Mouse (Mus musculus) gastrocnemius, adult 2 months (tissue): ENCODE results near the gene Myzap. TPM values are rescaled to one million over a fixed set of nuclear protein-coding genes. Genes with fewer than 3 reads are reported as not detected.
A peak's percentile ranks its signal among the peaks of the same experiment; 100 is the strongest.

Experiments
- DNase-seq: peaks from one replicate; pipeline ENCODE4 v3.0.0; 2022
- H3K27ac ChIP-seq: fragments of 200-600 bp; 2 replicates; pipeline ENCODE4 v1.8.1; 2022; ENCODE audit warnings: mild to moderate bottlenecking
- H3K4me3 ChIP-seq: fragments of 200-600 bp; 2 replicates; pipeline ENCODE4 v1.8.1; 2022; ENCODE audit warnings: mild to moderate bottlenecking, moderate library complexity
- CTCF ChIP-seq: fragments of 200-600 bp; IDR thresholded peaks from 2 replicates; pipeline ENCODE4 v1.8.1; 2022; ENCODE audit warnings: antibody characterized with exemption, mild to moderate bottlenecking, moderate library complexity
- intact Hi-C: fragments of 180-260 bp; cut with DNase I; formaldehyde crosslinking; loops from one replicate; pipeline ENCODE4 v1.15.1; 2025
- total RNA-seq, 2 experiments: library from RNA; stranded (reverse); gene quantifications; 2 replicates each; pipeline ENCODE4 v1.2.3; 2021

The Myzap gene
- total RNA-seq, 2 experiments from 2014 or later: 3.7 to 5.1 TPM

DNA sequence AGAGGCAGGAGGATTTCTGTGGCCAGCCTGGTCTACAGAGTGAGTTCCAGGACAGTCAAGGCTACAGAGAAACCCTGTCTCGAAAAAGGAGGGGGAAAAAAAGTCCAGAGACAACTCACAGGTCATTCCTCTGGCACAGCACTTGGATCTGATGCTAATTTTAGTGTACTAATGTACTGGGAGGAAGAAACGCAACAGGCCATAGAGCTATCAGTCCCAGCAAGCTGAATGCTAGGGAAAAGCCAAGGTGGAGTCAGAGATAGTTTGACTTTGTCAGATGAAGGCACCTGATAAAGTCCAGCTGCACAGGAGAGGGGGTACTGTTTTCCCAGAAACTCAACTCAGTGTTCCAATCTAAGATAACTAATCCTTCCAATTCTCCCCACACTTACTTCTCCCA, 111.9 kb downstream of the Myzap start:
- intact Hi-C loops: no loop called here
- Histone ChIP-seq H3K27ac (no peak overlapping the region), H3K4me3 (no peak overlapping the region)
- DNase-seq: no peak
- no peak for TF ChIP-seq CTCF

DNA sequence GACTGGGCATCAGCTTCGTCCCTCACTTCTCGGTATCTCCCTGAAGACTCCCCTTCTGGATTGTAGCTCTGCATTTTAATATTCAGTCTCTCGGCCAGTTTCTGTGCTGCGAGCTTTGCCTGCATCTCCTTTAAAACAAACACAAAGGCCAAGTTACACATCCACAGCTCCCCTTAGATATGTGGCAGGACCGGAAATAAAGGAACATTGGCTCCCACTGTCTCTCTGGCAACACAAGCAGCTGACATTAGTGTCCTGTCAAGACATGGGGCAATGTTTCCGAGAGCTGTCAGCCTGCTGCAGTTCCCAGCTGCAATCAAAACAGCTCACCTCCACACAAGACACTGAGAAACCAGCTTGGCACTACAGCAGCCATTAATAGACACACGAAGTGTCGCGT, 112.7 kb downstream of the Myzap start:
- TF ChIP-seq CTCF: no peak
- no peak overlapping the region for H3K27ac ChIP-seq
- intact Hi-C loops: no loop called here

DNA sequence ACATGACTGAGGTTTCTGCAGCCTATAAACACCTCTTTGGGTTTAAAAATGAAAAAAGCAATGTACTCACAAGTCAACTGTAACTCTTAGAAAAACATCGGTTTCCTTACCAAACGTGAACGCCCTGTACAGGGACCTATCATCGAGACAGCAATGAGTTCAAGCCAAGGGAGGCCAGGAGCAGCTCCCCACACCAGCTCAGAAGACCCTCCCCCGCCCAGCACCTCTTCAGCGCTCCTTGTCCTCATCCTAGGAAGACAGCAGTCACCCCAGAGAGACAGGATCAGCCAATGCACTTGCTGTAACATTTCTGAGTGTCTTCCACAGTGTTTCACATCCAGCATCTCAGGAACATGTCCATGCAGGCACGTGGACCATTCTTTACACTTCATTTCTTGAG, 113.6 kb downstream of the Myzap start:
- DNase-seq: no peak
- intact Hi-C loops: no loop called here
- no peak for TF ChIP-seq CTCF
- H3K4me3 ChIP-seq: no peak overlapping the region
- no peak overlapping the region for H3K27ac ChIP-seq

More for the DNA sequence above, 112.7 kb downstream of the Myzap start:
- no peak overlapping the region for H3K4me3 ChIP-seq
- no peak for DNase-seq

- no peak overlapping the region for H3K4me3 ChIP-seq
- H3K27ac ChIP-seq: no peak overlapping the region
- no peak for DNase-seq
- intact Hi-C loops: no loop called here
- TF ChIP-seq CTCF: no peak
Measured at GRCm38 (mm10) chr9:71476601-71477000, 115.6 kb downstream of the Myzap start.

GRCm38 (mm10) chr9:71475536-71475935, 116.6 kb downstream of the Myzap start:
- Histone ChIP-seq H3K4me3 (no peak overlapping the region), H3K27ac (no peak overlapping the region)
- no peak for DNase-seq
- no peak for TF ChIP-seq CTCF
- intact Hi-C loops: no loop called here

DNA sequence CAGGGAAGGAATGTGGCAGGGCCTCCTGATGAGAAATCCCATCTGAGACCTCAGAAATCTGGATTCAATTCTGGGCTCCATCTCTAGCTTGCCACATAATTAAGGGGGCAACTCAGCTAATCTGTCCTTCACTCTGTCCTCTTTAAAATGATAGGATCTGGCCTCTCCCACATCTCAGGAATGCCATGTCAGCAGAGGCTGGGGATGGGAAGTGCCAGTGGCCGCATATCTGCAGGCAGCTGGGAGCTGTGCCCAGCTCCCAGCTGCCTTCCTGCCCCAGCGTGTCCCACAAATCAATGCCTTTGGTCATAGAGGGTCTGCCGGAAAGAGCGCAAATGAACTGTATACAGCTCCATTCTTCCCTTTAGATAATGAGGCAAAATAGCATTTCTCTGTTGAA, 124.7 kb downstream of the Myzap start:
- DNase-seq: no peak
- no peak for TF ChIP-seq CTCF
- Histone ChIP-seq H3K27ac (no peak overlapping the region), H3K4me3 (no peak overlapping the region)
- intact Hi-C loops: no loop called here

DNA sequence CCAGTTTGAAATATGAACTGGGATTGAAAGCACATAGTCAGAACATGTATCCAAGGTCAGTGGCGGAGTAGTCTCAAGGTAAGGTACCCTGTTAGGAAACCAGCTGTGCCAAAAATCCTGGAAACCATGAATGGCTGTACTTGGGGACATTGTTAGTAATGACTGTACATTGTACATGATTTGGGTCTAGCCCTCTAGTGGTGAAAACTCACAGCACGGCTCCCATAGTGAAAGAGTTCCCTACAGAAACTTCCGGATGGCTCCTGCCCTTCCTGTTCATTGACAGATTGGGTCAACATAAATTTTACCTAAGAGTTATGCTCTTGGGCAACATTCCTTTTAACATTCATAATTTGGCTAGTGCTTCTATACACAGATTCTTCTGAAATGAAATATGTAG, 126.0 kb downstream of the Myzap start:
- intact Hi-C loops: no loop called here
- peak; percentile 18 for DNase-seq
- Histone ChIP-seq H3K27ac (no peak overlapping the region), H3K4me3 (no peak overlapping the region)
- peak; percentile 55 for TF ChIP-seq CTCF

DNA sequence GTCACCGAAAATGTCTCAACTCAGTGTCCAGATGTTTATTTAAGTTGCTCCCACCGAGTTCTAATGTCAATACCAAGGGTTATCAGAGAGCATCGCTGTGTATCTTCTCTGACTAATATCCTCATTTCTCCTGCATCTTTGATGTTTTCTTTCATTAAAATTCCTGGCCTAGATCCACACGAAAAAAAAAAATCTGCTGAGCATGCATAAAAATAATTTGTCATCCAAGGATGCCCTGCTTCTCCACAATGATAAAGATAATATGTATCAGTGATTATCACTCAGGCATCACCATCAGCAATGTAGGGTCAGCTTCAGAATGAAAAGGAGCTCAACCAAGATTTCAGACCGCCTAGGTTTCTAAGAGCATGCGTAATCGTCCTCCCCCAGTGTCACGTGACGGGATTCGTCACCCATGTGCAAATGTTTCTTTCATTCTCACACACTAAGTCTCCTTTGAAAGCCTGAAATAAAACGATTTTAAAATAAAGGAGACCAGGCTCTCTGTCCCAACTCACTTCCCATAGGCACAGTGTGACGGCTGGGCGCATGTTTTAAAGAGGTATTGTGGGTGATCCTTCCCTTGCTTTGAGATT, 129.0 kb downstream of the Myzap start:
- DNase-seq: no peak
- Histone ChIP-seq H3K4me3 (no peak overlapping the region), H3K27ac (no peak overlapping the region)
- intact Hi-C loops: no loop called here
- no peak for TF ChIP-seq CTCF

DNA sequence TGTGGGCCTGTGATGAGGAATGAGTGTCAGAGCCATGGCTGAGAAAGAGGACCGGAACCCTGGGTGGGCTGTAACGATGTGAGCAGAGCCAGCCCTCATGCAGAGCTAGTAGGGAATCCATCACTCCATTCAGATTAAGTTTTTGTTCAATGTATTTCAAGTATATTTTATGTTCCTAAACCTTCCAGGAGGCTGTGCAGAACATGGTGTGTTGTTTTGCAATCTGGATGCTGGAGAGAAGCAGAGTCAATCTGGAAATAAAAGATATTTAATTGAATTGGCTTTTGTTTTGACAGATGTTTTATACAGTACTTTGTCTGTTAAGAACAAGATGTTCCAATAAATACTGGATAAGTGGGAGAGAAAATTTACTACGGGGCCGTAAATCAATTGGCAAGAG, 135.4 kb downstream of the Myzap start:
- intact Hi-C loops: no loop called here
- Histone ChIP-seq H3K27ac (no peak overlapping the region), H3K4me3 (no peak overlapping the region)
- no peak for DNase-seq
- no peak for TF ChIP-seq CTCF

Other genes with a start within 250 kb of the Myzap start
- gene Polr2m, start 106.4 kb downstream of the Myzap start, total RNA-seq: 100 to 1,000 TPM; 198 to 274 TPM
- 1 to 10 TPM; 3.5 to 8.1 TPM for gene Cgnl1, start 179.2 kb upstream of the Myzap start, total RNA-seq